Mouse (Mus musculus) stomach, embryonic 15.5 days (tissue): Measurements from ENCODE around the gene Ppp6r3. TPM values are rescaled to one million over a fixed set of nuclear protein-coding genes. Genes with fewer than 3 reads are reported as not detected.
A peak's percentile ranks its signal among the peaks of the same experiment; 100 is the strongest.
"Not testable (repeated sequence)": the region's sequence is repeated elsewhere in the genome, so short reads cannot be mapped to it uniquely, and the experiment has no call there.

Source experiments
- ATAC-seq: fragments of 200-750 bp; cut with Nextera tagmentation; 2 replicates; pipeline ENCODE4 v1.8.0; 2017; ENCODE audit warnings: low read depth, moderate number of reproducible peaks, moderate TSS enrichment; ENCODE audit not compliant: insufficient read depth, low FRiP score
- H3K27ac ChIP-seq: fragments of 300-500 bp; sonication (generic); 2 replicates; pipeline ENCODE4 v1.5.1; 2015; ENCODE audit warnings: mild to moderate bottlenecking, inconsistent platforms
- H3K27me3 ChIP-seq: fragments of 300-500 bp; sonication (generic); replicated peaks from 2 replicates; pipeline ENCODE4 v1.6.1; 2015; ENCODE audit warnings: inconsistent platforms
- H3K36me3 ChIP-seq: fragments of 300-500 bp; sonication (generic); 2 replicates; pipeline ENCODE4 v1.6.1; 2015; ENCODE audit warnings: inconsistent platforms
- H3K4me1 ChIP-seq: fragments of 300-500 bp; sonication (generic); 2 replicates; pipeline ENCODE4 v1.6.1; 2015; ENCODE audit warnings: inconsistent platforms
- H3K4me2 ChIP-seq: fragments of 300-500 bp; sonication (generic); 2 replicates; pipeline ENCODE4 v1.6.1; 2015; ENCODE audit warnings: mild to moderate bottlenecking, inconsistent platforms
- H3K4me3 ChIP-seq: fragments of 300-500 bp; sonication (generic); replicated peaks from 2 replicates; pipeline ENCODE4 v1.5.1; 2015; ENCODE audit warnings: inconsistent platforms
- H3K9ac ChIP-seq: fragments of 300-500 bp; sonication (generic); 2 replicates; pipeline ENCODE4 v1.6.1; 2015; ENCODE audit warnings: inconsistent platforms
- H3K9me3 ChIP-seq: fragments of 300-500 bp; sonication (generic); 2 replicates; pipeline ENCODE4 v1.6.1; 2016; ENCODE audit warnings: inconsistent platforms
- WGBS: fragments of 180-500 bp; shearing (Covaris S2); methylation state at CpG from one replicate; pipeline ENCODE4 v1.1.7; 2015; 5-methylcytosine and 5-hydroxymethylcytosine counted together
- polyA plus RNA-seq: library from polyadenylated mRNA; unstranded; fragments of >200 nt; fragmentation: Nextera tagmentation; extraction: Ambion mirVana; gene quantifications from 2 replicates; pipeline ENCODE4 v1.2.1, GENCODE M21; 2015

The Ppp6r3 gene
- polyA plus RNA-seq, 1 experiment from 2014 or later, result 46.1 TPM

DNA sequence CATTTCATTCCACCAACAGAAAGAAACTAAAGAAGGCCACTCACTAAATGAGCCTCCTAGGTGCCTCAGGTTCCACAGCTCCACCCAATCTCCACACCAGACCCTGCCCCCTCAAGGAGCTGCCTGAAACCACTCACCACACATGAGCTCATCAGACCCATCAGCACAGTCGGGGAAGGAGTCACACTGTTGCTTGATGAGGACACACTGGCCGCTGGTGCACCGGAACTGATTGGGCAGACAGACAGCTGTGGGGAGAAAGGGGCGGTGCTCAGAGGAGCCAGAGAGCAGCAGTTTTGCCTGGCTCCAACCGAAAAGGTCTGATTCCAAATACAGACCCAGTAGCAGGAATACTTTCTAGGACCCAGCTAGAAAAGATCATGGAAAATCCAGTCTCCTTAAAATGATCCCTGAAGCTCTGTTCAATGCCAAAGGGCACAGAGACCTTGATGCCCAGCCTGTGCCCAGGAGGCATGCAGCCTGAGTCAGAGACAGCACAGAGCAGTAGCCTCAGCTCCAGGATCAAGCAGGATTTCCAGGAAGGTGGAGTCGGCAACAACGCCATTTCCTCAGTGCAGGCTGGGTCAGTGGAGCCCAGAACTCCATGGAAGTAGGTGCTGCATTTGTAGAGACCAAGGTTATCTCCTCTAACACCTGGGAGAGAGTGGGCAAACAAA lies 18.0 kb upstream of the Ppp6r3 start:
- no peaks in the 10 kb centered on the region for H3K27me3 ChIP-seq
- peaks cover 66% of the 10 kb centered on the region for H3K36me3 ChIP-seq
- H3K27ac ChIP-seq, result no peak overlapping the region
- no peak overlapping the region for H3K4me2 ChIP-seq
- H3K9ac ChIP-seq, result no peak overlapping the region
- no peak overlapping the region for H3K4me3 ChIP-seq
- WGBS, result 84% methylated on average over 7 of the region's 7 CpGs
- no peaks in the 10 kb centered on the region for H3K9me3 ChIP-seq
- ATAC-seq, result no peak
- no peaks in the 10 kb centered on the region for H3K4me1 ChIP-seq

DNA sequence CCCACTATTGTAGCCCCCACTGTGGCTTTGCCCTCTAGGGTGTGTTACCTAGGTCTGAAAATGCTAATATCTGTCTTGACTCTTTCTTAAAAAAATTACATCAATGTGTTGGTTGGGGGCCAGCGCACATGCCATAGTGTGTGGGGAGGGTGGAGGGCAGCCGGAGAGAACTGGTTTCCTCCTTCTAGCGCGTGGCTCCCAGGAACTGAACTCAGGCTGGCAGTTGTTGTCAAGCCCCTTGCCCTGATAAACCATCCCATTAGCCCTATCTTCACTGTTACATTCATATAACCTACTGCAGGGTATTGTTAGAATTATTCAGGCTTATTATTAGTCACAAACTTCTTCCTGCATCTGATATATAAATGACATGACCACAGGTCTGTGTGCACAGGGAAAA lies 14.4 kb upstream of the Ppp6r3 start:
- Histone ChIP-seq H3K27me3 (no peaks in the 10 kb centered on the region), H3K36me3 (peaks cover 58% of the 10 kb centered on the region), H3K27ac (no peak overlapping the region), H3K4me3 (no peak overlapping the region), H3K4me1 (no peaks in the 10 kb centered on the region), H3K4me2 (no peak overlapping the region), H3K9ac (no peak overlapping the region), H3K9me3 (no peaks in the 10 kb centered on the region)
- WGBS, result 97% methylated on average over 4 of the region's 4 CpGs
- no peak for ATAC-seq

DNA sequence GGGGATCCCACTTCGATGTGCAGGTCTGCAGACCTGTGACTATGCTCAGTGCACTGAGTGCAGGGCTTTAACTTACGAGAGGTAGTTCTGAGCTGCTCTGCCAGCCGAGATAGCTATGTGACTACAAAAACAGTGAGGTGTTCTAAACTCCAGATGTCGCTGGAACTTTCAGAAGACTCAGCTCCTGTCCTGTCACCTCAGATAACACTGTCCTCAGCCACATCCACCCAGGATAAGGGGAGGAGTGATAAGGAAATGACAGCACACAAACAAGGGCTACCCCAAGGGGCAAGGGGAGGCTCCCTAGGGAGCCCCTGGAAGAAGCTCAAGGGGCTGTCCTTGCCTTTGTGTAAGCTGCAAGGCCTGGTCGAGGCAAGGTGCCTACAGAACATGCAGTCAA lies 14.0 kb upstream of the Ppp6r3 start:
- Histone ChIP-seq H3K4me3 (no peak overlapping the region), H3K4me2 (no peak overlapping the region), H3K27ac (no peak overlapping the region), H3K9me3 (no peaks in the 10 kb centered on the region), H3K4me1 (no peaks in the 10 kb centered on the region), H3K36me3 (peaks cover 54% of the 10 kb centered on the region), H3K27me3 (no peaks in the 10 kb centered on the region), H3K9ac (no peak overlapping the region)
- peak; percentile 41; the same call in 1 of the 2 replicates for ATAC-seq
- 74% methylated on average over 5 of the region's 5 CpGs for WGBS

DNA sequence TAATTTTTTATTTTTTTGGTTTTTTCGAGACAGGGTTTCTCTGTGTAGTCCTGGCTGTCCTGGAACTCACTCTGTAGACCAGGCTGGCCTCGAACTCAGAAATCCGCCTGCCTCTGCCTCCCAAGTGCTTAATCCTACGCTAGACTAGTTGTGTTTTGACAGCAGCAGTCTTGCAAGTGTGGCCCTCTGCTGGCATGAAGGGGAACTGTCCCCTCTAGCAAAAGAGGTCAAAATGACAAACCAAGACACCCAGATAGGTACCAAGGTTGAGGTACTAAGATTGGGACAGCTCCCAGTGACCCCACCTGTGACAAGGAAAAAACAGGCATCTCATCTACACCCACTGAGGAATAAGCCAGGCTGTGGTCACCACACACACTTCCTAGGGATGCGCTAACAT lies 12.2 kb upstream of the Ppp6r3 start:
- not testable (repeated sequence) for H3K27ac ChIP-seq, H3K9ac ChIP-seq, H3K27me3 ChIP-seq, H3K9me3 ChIP-seq, ATAC-seq, H3K4me3 ChIP-seq, H3K4me2 ChIP-seq, H3K4me1 ChIP-seq
- WGBS, result 84% methylated on average over 5 of the region's 5 CpGs
- H3K36me3 ChIP-seq, result peaks cover 48% of the 10 kb centered on the region

DNA sequence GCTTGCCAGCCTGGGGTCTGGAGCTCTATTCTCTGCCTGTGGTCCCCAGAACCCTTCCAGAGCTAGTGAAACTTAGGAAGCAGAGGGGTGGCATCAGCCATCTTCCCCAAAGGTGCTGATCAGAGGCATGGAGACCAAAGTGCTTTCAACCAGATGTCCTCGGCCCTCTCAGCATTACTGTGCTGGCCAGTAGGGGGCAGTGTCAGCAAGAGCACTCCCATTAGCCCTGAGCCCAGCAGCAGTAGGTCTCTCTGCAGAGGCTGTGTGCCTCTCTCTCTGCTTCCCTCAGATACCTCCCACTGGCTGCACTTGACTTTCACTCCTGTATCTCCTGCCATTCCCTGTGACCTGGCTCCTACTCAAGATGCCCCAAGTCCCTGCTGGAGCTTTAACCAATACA lies 11.0 kb upstream of the Ppp6r3 start:
- Histone ChIP-seq H3K4me1 (no peaks in the 10 kb centered on the region), H3K9me3 (no peaks in the 10 kb centered on the region), H3K27ac (no peak overlapping the region), H3K27me3 (no peaks in the 10 kb centered on the region), H3K9ac (no peak overlapping the region), H3K4me2 (no peak overlapping the region), H3K36me3 (peaks cover 37% of the 10 kb centered on the region), H3K4me3 (no peak overlapping the region)
- no peak for ATAC-seq
- 30% methylated on average over 1 of the region's 1 CpGs for WGBS

DNA sequence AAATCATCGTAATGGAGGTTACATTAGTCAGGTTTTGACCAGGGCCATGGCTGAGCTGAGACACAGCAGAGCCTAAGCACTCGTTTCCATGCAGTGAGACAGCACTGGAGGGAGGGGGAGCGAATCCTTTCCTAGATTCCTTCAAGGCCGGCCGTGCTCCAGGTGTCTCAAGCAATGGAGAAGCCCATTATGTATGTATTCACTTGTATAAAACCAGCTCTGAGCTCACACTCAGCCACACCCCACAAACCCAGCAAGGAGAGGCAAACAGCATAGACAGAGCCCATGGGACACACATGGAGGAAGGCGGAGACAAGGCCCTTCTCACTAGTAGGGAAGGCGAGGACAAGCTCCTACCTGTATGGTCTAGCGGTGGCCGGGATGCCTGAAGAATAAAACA lies 10.5 kb upstream of the Ppp6r3 start:
- Histone ChIP-seq H3K27me3 (no peaks in the 10 kb centered on the region), H3K4me1 (no peaks in the 10 kb centered on the region), H3K9me3 (no peaks in the 10 kb centered on the region), H3K4me3 (no peak overlapping the region), H3K9ac (no peak overlapping the region), H3K4me2 (no peak overlapping the region), H3K27ac (no peak overlapping the region), H3K36me3 (peaks cover 32% of the 10 kb centered on the region)
- WGBS, result 89% methylated on average over 9 of the region's 9 CpGs
- no peak for ATAC-seq

DNA sequence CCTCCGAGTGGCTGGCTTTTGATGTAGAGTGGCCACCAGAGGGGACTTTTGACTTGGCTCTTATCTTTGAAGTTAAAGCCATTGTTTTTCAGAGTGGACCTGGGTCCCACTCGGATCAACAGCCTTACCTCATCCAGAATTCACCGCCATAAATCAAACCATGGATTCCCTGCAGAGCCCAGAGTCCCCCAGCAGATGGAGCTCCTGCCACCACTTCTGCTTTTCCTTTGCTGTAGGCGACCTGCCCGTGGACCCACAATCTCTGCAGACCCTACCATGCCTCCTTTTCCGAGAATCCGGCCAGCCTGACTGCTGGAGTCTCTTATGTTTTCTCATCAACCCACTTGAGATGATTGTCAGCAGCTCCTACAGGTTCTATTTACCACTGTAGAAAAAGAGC lies 5.8 kb upstream of the Ppp6r3 start:
- no peak overlapping the region for H3K4me2 ChIP-seq
- WGBS, result 26% methylated on average over 7 of the region's 7 CpGs

DNA sequence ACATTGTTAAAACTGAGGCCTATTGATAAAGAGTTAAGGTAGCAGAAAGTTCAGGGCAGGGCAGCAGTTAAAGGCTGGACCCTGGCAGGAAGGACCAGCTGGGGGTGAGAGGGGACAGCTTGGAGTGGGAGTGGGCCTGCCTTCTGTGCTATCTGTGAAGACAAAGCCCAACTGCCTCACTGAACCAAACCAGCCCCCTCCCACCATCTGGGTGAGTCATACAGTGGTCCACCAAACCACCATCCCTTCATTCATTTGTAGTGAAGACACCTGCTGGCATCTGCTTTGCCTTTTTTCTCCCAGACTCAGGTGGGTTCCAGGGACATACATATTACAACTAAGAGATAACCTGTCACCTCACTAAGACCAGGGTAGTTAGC lies 2.4 kb upstream of the Ppp6r3 start:
- Histone ChIP-seq H3K9ac (no peak overlapping the region), H3K4me3 (no peak overlapping the region), H3K9me3 (no peaks in the 10 kb centered on the region), H3K4me2 (no peak overlapping the region), H3K27me3 (no peaks in the 10 kb centered on the region), H3K36me3 (no peaks in the 10 kb centered on the region), H3K4me1 (peaks cover 13% of the 10 kb centered on the region), H3K27ac (no peak overlapping the region)
- ATAC-seq, result no peak

More for the DNA sequence above, 5.8 kb upstream of the Ppp6r3 start:
- no peaks in the 10 kb centered on the region for H3K27me3 ChIP-seq
- ATAC-seq, result no peak
- H3K4me3 ChIP-seq, result no peak overlapping the region
- H3K36me3 ChIP-seq, result 0 out of 2 replicates have a peak, but pooled peaks cover 8% of the 10 kb centered on the region
- no peaks in the 10 kb centered on the region for H3K9me3 ChIP-seq
- peaks cover 3% of the 10 kb centered on the region; the same call in 1 of the 2 replicates for H3K4me1 ChIP-seq
- H3K27ac ChIP-seq, result no peak overlapping the region
- H3K9ac ChIP-seq, result no peak overlapping the region

DNA sequence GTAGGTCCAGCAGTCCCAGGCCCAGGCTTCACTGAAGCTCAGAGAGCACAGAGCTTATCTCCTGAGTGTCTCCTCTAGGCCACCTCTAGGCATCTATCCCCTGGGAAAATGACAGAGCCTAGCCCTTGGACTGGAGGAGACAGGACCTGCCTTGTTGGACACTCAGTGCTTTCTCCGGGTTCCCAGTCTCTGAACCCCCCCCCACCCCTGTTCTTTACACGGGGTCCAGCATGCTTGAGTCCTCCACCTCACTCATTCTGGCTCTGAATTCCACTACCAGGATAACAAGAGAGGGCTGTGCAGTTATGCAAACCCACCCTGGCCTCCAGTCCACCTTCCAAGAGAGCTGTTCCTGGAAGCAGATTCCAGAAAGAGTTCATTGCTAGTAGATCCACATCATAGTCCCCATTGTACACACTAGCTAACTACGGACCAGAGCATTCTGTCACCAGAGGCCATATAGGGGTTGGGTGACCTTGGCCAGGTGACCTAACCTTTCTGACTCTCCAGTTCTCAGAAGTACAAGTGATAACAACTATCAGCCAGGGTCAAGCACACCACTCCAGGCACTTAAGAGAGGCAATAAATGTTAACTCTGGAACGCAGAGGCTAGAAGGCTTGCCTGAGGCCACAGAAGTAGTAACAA lies 1.8 kb upstream of the Ppp6r3 start:
- H3K36me3 ChIP-seq, result no peaks in the 10 kb centered on the region
- H3K9ac ChIP-seq, result no peak overlapping the region
- ATAC-seq, result no peak
- WGBS, result 77% methylated on average over 4 of the region's 4 CpGs
- peaks cover 13% of the 10 kb centered on the region for H3K4me1 ChIP-seq
- H3K4me3 ChIP-seq, result no peak overlapping the region
- H3K27ac ChIP-seq, result no peak overlapping the region
- H3K27me3 ChIP-seq, result no peaks in the 10 kb centered on the region
- H3K4me2 ChIP-seq, result no peak overlapping the region
- H3K9me3 ChIP-seq, result no peaks in the 10 kb centered on the region

DNA sequence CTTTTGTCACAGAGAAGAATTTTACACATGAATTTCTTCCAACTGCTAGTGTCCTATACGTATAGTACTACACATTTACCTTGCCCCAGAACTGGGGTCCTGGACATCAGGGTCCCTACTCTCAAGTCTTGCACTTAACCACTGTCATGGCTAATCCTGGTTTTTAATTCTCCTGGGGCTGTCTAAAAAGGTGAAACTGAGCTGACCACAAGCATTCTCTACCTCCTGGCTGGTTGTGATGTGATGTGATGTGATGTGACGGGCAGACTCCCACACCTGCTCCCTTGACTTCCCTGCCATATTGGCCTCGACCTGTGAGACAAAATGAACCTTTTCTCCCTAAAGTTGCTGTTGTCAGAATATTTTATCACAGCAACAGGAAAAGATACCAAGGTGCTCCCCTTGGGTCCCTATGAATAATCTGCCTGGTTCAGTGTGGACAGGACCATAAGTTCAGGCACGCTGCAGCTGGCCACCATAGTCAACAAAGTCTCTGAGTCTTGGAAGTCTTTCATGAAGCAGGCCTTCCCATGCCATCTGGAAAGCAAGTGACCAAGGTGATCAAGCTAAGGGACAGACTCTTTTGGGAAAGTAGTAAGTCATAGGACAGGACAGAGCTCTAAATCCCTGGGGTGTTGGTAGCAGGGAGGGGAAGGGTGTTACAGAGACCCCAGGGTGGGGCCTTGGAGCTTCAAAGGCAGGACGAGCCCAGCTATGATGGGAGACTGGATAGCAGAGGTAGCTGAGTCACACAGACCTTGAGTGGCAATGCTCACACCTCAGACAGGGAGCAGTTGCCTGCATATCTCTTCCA lies 1.1 kb upstream of the Ppp6r3 start:
- peak overlapping the region; percentile 47 for H3K4me2 ChIP-seq
- peak overlapping the region; percentile 97; the same call in 1 of the 2 replicates for H3K27ac ChIP-seq
- no peak overlapping the region for H3K9ac ChIP-seq
- peaks cover 13% of the 10 kb centered on the region for H3K4me1 ChIP-seq
- peak overlapping the region; percentile 96 for H3K4me3 ChIP-seq
- ATAC-seq, result no peak
- no peaks in the 10 kb centered on the region for H3K36me3 ChIP-seq
- 69% methylated on average over 5 of the region's 5 CpGs for WGBS
- no peaks in the 10 kb centered on the region for H3K27me3 ChIP-seq
- H3K9me3 ChIP-seq, result no peaks in the 10 kb centered on the region

DNA sequence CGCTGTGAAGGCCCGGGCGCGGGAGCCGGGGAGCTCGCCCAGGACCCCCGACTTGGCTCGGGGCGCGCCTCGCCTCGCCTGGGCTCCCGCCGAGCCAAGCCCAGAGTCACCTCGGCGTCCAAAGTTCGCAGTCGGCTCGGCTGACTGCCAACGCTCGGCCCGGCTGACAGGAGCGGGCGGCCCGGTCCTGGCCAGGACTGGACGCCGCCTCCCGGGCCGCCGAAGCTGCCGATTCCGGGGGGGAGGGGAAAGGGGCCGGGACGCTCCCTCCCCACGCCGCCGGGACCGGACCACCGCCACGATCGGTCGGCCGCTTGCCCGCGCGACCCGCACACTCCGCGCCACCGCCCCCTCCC lies 295 bp downstream of the Ppp6r3 start:
- no peaks in the 10 kb centered on the region for H3K9me3 ChIP-seq
- H3K4me1 ChIP-seq, result peaks cover 13% of the 10 kb centered on the region
- peak; percentile 29 for ATAC-seq
- H3K27me3 ChIP-seq, result no peaks in the 10 kb centered on the region
- H3K36me3 ChIP-seq, result no peaks in the 10 kb centered on the region
- peak overlapping the region; percentile 96 for H3K4me3 ChIP-seq
- WGBS, result under 1% methylated on average over 27 of the region's 50 CpGs
- H3K9ac ChIP-seq, result peak overlapping the region; percentile 93
- peak overlapping the region; percentile 97 for H3K27ac ChIP-seq
- H3K4me2 ChIP-seq, result peak overlapping the region; percentile 70

DNA sequence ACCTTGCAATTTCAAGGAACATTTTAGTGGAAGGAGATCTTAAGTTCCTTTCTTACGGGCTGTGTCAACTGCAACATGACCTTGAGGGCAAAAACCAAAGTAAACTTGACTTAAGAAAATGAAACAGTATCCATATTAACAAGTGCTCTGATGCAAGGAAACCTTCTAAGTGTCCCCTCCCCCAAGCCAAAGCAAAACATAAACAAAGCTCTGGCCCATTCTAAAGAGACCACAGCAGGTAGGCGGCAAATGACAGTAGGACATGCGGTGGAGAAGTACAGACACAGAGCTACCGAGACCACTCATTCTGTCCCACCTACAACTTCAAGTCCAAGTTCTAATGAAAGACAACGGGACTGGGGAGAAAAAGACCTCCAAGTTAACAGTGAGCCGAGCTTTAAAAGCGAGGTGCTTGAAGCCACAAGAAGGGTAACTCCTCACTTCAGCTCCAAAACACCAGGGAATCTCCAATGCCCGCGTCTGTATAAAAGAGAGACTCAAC lies 905 bp downstream of the Ppp6r3 start:
- peak overlapping the region; percentile 93 for H3K9ac ChIP-seq
- ATAC-seq, result no peak
- H3K4me2 ChIP-seq, result peak overlapping the region; percentile 70
- no peaks in the 10 kb centered on the region for H3K36me3 ChIP-seq
- H3K27me3 ChIP-seq, result no peaks in the 10 kb centered on the region
- H3K27ac ChIP-seq, result peak overlapping the region; percentile 97
- peaks cover 13% of the 10 kb centered on the region for H3K4me1 ChIP-seq
- H3K9me3 ChIP-seq, result no peaks in the 10 kb centered on the region
- WGBS, result under 1% methylated on average over 9 of the region's 9 CpGs
- H3K4me3 ChIP-seq, result peak overlapping the region; percentile 96
